Mouse (Mus musculus) heart, postnatal 10 days (tissue): ENCODE measurements at regions not wholly inside any gene's neighbourhood (a gene's known extent, or its start where the extent isn't known, plus 50 kb on each side); places are given as distances from the start of the nearest gene placed in this dataset.

Experiments used
- DNase-seq, 2 experiments: peaks; one replicate each; pipeline ENCODE4 v3.0.0; 2021
- intact Hi-C: fragments of 180-260 bp; cut with DNase I; formaldehyde crosslinking; loops from one replicate; pipeline ENCODE4 v1.15.1; 2025

DNA sequence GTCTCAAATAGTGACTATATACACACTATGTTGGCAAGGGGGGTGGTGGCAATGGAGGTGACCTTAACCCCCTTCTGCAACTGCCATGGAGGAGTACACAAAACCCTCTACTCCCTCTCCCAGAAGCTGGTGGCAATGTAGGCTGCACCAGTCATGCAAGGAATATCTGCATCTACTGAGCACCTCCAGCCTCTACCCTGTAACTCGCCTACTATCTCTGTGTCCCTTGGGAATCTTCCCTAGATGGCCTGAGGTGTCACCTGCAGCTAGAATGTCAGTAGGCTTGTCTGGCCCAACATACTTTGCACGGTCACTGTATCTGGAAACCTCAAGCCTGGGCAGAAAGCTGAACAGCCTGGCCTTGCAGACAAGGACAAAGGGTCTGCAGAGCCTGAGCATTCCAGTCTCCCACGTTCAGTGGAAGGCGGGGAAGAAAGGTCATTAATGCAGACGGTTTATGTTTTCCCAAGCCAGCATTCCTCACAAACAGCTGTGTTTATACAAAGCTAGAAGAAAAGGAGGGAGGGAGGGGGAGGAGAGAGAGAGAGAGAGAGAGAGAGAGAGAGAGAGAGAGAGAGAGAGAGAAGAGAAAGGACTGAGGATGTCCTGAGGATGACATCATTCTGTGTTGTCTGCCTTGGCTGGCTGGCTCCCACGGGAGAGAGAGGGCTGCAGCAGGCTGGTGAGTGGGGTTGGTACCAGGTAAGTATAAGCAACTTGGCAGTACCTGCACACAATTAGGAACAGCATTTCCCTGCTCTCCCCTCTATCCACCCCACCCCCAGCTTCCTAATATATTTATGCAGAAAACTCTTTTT lies 380.3 kb downstream of the Tns1 start:
- DNase-seq, result no peak
- intact Hi-C loops, result no loop called here

GRCm38 (mm10) chr1:73737083-73737482 lies 387.2 kb downstream of the Tns1 start:
- peak; percentile 66 to 68 for DNase-seq
- intact Hi-C loops, result loop anchor here (1.0 to 10.0 kb wide), 3 partner anchors 75 to 871 kb away; no protein-coding TSS in a partner anchor

- intact Hi-C loops, result no loop called here
- DNase-seq, result no peak
These were observed 395.9 kb downstream of the Tns1 start for GRCm38 (mm10) chr1:73728377-73728776.

- no peak for DNase-seq
- intact Hi-C loops, result no loop called here
These were observed 396.5 kb downstream of the Tns1 start for GRCm38 (mm10) chr1:73727781-73728180.

- intact Hi-C loops, result no loop called here
- no peak for DNase-seq
These were observed 397.6 kb downstream of the Tns1 start for GRCm38 (mm10) chr1:73726658-73727057.

DNA sequence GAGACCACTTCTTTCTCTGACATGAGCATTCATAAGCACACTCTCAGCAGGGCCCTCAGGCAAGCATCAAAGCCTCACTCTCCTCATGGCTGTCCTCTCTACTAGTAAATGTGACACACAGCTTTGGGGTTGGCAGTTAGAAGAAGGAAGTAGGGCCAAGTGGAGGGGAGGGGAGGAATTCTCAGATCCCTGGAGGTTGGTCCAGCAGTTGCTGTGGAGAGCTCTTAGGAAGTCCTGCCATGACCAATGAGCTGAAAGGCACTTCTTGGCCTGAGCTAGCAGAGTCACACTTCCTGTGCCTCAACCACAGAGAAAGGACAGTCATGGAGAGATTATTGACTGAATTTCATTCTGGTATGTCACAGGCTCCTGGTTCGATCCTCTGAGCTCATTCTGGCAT lies 398.8 kb downstream of the Tns1 start:
- DNase-seq, result peak; percentile 39 to 41
- intact Hi-C loops, result no loop called here

DNA sequence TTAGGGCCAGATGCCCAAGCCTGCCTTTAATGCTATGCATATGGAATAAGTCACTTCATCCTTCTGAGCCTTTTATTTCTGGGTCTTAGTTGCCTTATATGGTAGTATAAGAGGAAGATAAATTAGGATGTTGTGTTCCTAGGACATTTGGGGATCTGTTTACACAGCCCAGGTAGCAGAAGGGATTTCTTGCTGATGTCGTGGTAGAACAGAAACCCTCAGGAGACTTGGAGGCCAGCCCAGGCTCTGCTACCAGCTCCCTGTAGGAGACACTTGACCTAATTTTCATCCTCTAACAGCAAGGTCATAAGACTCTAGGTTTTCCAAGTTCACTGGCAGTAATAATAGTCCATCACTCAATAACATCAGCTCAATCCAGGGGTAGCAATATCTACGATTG lies 399.7 kb downstream of the Tns1 start:
- intact Hi-C loops, result no loop called here
- DNase-seq, result no peak

DNA sequence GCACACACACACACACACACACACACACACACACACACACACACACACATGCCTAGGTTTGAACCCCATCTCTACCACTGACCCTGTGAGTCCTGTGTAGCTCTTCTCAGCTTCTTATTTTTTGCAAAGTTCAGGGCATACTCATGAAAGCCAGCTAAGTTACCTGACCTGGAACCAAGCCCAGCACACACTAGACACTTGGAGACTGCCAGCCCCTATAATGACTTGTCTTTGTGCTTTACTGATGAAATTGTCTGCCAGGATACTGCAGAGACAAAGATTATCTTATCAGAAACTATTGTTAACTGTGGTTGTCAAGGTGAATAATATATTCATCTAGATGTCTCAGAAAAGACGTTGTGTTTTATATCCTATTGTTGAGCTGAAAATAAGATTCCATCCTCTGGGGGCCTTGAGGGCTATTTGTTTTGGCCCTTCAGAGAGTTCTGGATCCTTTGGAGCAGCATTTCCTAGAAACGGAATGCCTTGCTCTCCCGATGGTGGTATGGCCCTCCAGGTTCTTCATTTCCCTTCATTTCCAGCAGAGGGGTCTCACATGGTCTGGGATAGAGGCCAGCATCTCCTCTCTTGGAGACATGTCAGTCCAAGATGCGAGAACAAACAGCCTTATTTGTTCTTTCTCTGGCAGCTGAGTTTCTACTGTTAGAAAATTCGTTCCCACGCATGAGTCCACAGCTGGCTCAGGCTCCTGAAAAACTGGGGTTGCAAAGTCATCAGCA lies 402.6 kb downstream of the Tns1 start:
- no peak for DNase-seq
- intact Hi-C loops, result no loop called here

DNA sequence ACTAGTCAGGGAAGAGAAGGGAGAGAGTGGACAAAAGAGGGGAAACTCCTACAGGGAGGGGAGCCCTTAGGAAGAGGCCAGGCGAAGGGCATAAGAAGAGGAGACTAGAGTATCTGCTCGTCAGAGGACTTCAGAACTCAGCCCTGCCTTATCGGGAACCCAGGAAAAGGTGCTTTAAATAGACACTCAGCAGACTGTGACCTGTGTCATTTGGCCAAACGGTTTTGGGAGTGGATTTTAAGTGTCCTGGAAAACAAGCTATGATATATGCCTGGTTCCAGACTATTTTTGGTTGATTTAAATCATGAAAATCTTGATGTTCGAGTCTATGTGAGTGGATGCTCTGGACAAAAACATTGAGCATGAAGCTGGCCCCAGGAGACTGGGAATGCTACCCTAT lies 405.8 kb downstream of the Tns1 start:
- intact Hi-C loops, result loop anchor here (5.0 kb wide), 1 partner anchor 46 kb away; no protein-coding TSS in a partner anchor

DNA sequence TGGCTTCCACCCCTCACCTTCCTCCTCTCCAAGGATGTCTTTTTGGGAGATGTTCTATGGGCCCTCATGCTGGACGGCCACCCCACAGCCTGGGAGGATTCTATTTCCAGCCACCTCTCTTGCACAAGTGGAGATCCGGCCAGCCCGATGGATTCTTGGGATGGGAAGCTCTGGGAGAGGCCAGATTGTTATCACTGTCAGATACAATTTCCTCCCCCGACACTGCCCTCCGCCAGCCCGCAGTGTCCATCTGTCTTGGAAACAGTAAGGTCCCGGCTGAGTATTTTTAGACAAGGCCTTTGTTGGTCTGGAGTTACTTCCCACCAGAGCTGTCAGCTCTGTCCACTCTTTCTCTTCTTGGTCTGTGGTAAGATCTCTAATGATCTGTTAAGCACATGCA lies 406.8 kb downstream of the Tns1 start:
- no peak for DNase-seq
- intact Hi-C loops, result loop anchor here (5.0 kb wide), 1 partner anchor 45 kb away; no protein-coding TSS in a partner anchor

More for the DNA sequence above, 405.8 kb downstream of the Tns1 start:
- no peak for DNase-seq

- intact Hi-C loops, result loop anchor here (5.0 kb wide), 1 partner anchor 45 kb away; no protein-coding TSS in a partner anchor
- no peak for DNase-seq
These were observed 407.3 kb downstream of the Tns1 start for GRCm38 (mm10) chr1:73716901-73717300.

DNA sequence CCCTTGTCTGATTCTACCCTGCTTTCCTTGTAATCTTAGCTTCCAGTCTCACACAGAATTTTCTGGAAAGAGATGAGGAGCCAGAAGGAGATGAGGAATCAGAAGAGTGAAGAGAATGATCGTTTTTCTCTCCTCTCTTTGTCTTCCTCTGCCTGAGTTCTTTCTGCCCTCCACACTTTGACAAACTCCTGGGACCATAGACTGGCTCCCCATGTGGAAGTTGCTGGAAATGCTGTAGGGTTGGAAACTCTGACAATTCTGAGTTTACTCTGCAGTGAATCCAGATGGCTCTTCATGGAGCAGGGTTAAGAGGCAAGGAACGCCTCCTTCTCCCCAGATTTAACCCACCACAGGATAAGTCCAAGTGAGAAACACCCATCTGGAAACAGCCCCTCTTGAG lies 408.7 kb downstream of the Tns1 start:
- intact Hi-C loops, result loop anchor here (5.0 kb wide), 1 partner anchor 43 kb away; no protein-coding TSS in a partner anchor
- DNase-seq, result no peak

- intact Hi-C loops, result no loop called here
- no peak for DNase-seq
These were observed 421.8 kb downstream of the Tns1 start for GRCm38 (mm10) chr1:73702428-73702842.

DNA sequence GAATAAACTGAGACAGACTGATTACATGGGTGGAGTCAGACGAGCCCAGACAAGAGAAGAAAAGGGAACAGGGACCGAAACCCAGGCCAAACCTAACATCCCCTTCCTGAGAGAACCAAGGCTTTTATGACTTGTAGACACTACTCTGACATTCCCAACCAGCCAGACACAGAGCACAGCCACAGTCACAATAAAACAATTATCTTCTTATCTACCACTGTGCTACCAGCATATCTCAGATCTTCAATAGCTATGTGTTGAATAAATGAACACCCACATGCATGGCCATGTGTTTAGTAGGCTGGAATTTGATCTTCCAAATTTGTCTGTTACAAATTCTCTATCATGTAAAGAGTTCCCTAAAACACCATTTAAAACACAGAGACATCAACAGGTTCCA lies 430.7 kb downstream of the Tns1 start:
- no peak for DNase-seq
- intact Hi-C loops, result no loop called here

GRCm38 (mm10) chr1:73685734-73686133 lies 438.5 kb downstream of the Tns1 start:
- intact Hi-C loops, result no loop called here
- DNase-seq, result no peak

- no peak for DNase-seq
- intact Hi-C loops, result no loop called here
These were observed 439.2 kb downstream of the Tns1 start for GRCm38 (mm10) chr1:73685066-73685465.

GRCm38 (mm10) chr1:73684166-73684565 lies 440.1 kb downstream of the Tns1 start:
- intact Hi-C loops, result no loop called here
- DNase-seq, result no peak

DNA sequence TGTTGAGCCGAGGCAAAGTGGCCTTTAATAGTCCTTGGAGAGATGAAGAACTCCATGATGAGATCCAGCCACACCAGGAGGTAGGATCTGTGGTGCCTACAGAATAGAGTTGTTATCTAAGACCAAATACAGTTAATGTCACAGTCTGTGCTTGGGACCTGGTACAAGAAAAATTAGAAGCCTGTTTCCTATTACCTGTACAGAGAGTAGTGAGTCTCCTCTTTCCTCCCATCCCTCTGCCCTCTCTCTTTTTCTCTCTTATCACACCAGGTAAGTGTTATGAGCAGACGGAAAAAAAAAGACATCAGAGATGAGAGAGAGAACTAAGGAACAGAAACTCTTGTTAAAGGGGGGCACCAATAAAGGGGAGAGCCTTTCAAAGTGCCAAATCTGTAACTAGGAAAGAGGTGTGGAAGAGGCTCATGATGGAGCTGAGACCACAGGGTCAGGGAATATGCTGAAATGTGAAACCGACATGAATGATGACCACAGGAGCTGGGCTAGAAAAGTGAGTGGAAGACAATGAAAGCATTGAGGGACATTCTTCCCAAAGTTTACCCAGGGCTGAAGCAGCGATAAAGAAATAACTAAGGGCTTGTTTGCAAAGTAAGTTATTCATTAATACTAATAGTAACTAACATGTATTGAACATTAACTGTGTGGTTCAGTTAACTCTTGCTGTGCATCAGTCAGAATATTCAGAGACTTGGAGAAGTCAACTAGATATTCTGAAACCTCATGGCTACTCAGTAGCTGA lies 440.9 kb downstream of the Tns1 start:
- no peak for DNase-seq
- intact Hi-C loops, result no loop called here

- no peak for DNase-seq
- intact Hi-C loops, result no loop called here
These were observed 442.6 kb downstream of the Tns1 start for GRCm38 (mm10) chr1:73681697-73682096.

GRCm38 (mm10) chr1:73680829-73681228 lies 443.4 kb downstream of the Tns1 start:
- DNase-seq, result no peak
- intact Hi-C loops, result no loop called here

GRCm38 (mm10) chr1:73673851-73674235 lies 450.4 kb downstream of the Tns1 start:
- DNase-seq, result no peak
- intact Hi-C loops, result loop anchor here (5.0 kb wide), 1 partner anchor 43 kb away; no protein-coding TSS in a partner anchor
